Mouse (Mus musculus) bone marrow, adult 2 months (tissue): ENCODE results near the gene Rps21.

ENCODE experiments used
- CTCF ChIP-seq: fragments of 200-500 bp; IDR thresholded peaks from 2 replicates; pipeline ENCODE4 v1.5.1; 2011; ENCODE audit warnings: low read length, control low read depth; ENCODE audit not compliant: control insufficient read depth, insufficient read depth
- POLR2A ChIP-seq: fragments of 200-500 bp; IDR thresholded peaks from 2 replicates; pipeline ENCODE4 v1.6.1; 2011; ENCODE audit warnings: low read depth, mild to moderate bottlenecking, control low read depth, low read length, borderline replicate concordance; ENCODE audit not compliant: control insufficient read depth

DNA sequence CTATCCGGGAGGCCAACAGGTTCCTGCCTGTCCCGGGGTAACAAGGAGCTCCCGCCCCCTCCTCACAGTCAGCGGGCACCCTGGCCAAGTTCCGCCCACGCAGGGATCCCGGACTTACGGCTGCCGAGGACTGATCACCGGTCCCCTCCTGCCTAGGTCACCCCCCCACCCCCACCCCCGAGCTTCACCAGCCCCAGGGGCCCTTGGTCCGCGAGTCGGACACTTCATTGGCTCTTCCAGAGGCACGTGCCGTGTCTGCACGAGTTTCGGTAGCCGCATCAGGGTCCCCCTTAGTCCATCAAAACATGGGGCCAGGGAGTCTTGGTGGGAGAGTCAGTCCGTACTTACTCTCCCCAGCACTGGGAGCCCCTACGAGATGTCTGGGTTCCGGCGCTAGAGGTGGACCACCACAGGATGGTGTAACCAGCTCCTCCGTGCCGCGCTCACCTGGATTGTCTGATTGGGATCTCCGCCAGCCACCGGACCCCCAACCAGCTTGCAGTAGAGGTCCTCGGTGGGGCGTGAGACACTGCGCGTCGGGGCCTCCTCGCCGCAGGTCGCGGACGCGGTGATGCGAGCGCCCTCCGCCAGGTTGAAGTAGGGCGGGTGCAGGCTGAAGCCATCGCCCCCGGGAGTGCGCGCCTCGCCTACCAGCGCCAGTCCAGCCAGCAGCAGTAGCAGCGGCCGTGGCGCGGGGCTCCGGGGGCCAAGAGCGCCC, 32.0 kb upstream of the Rps21 start:
- TF ChIP-seq POLR2A, result no peak
- TF ChIP-seq CTCF, result no peak
